Mouse (Mus musculus) gonadal fat pad, adult 2 months (tissue): Measurements from ENCODE around the gene Mfsd4a. TPM values are rescaled to one million over a fixed set of nuclear protein-coding genes. Genes with fewer than 3 reads are reported as not detected.

ENCODE experiments used
- DNase-seq: peaks from one replicate; pipeline ENCODE4 v3.0.0-alpha.2; 2012; ENCODE audit warnings: low read depth
- polyA plus RNA-seq: library from polyadenylated mRNA; depleted of rRNA; stranded (reverse); fragments of >200 nt; gene quantifications from 2 replicates; pipeline ENCODE4 v1.2.3, GENCODE M21; 2012

The Mfsd4a gene
- polyA plus RNA-seq, 1 experiment: 2.4 TPM

- DNase-seq: no peak
These were observed 2.2 kb downstream of the Mfsd4a start for GRCm38 (mm10) chr1:132065475-132066172.

GRCm38 (mm10) chr1:132065001-132065400 is 2.9 kb downstream of the Mfsd4a start:
- no peak for DNase-seq

- DNase-seq: no peak
These were observed 4.8 kb downstream of the Mfsd4a start for GRCm38 (mm10) chr1:132063096-132063495.

DNA sequence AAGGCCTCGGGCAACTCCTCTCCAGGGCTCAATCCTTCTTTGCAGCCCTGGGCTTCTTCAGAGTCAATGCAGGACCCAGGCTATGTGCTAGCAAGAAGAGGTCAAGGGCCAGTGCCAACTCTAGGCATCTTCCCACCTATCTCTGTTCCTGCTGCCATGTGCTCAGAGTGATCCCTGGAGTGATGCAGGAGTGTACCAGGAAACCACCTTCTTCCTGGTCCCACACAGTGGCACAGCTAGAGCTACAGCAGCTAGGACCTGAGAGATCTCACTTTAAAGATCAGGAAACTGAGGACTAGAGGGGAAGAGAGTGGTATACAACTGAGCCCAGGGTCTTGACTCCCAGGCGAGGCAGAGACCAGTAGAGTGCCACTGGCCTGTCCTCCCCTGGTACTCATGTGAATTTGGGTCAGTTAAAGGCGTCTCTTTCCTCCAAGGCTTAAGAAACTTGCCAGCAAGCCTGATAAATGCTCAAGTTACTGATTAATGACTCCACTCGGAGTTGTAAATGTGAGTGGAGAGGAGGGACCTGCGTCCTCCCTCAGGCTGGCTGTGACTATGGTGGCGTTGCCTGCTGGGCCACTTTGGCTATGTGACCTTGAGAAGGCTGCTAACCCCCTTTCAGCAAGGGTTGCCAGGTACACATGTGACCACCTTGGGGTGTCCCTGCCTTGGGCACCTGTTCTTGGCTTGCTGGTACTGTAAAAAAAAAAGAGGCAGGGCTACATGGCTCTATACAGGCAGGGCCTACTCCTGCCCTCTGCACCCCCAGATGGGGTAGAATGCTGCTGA is 5.9 kb downstream of the Mfsd4a start:
- DNase-seq: no peak

GRCm38 (mm10) chr1:132060036-132060769 is 7.7 kb downstream of the Mfsd4a start:
- no peak for DNase-seq

GRCm38 (mm10) chr1:132058558-132058957 is 9.3 kb downstream of the Mfsd4a start:
- no peak for DNase-seq

DNA sequence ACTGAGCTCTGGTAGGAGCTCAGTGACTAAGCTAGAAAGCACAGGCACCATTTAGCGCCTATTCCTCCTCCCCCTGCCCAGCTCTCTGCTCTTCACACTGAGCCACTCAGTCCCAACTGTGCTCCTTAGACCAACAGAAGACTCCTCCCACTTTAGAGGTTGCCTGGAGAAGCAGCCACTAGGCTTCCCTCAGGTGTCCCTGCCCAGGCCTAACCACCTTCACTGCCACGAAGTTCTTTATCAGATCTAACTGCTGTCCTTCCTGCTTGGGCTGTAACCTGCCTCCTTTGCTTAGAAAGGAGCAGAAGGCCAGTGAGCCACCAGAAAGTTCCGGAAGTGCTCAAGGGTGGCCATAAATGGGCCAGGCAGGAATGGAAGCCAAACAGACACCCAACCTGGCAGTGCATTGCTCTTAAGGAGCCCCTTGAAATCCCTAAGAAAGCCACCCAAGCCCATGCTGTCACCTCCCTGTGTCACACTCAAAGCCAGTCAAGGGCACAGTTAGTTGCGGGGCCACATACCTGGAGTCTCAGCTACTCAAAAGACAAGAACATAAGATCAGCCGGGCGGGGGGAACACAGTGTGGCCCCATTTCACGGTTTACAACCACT is 12.7 kb downstream of the Mfsd4a start:
- no peak for DNase-seq

GRCm38 (mm10) chr1:132054387-132054786 is 13.5 kb downstream of the Mfsd4a start:
- no peak for DNase-seq

- DNase-seq: no peak
These were observed 16.1 kb downstream of the Mfsd4a start for GRCm38 (mm10) chr1:132051746-132052145.

DNA sequence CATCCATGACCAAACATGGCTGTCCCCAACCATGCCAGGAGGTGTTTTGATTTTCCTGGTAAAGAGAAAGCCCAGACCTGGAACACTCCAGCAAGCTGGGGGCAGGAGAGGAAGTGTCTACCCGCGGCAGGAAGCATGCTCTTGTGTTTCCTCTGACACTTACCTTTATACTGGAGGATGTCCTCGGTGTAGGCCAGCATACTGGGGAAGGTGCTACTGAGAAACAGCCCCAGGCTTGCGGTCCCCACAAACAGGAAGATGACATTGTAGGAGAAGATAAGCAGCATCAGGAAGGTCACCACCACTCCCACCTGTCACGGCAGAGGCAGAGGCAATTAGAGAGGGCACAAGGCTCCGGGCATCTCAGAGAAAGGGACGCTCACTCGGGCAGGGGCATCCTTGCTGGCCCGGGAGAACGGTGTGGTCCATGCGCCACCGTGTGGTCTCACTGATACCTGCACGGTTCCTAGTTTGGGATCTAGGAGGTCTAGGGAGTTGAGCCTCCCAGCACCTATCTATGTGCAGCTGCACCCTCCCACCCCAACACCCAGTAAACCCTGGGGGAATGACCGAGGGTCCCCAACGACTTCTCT is 21.6 kb downstream of the Mfsd4a start:
- no peak for DNase-seq

DNA sequence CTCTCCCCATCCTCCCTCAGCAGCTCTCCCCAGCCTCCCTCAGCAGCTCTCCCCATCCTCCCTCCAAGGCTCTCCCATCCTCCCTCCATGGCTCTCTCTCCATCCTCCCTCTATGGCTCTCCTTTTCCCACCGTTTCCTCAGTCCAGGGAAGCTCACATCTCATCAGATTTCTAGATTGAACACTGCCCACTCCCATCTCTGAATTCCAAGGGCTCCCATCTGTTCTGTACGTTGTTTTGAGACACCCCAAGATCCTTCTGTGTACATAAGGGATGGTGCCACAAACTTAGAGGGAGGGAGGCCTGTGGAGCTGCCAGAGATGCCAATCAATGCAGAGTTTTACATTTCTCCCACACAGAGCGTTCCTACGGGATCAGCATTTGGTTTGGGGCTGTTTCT is 24.1 kb downstream of the Mfsd4a start:
- DNase-seq: no peak

DNA sequence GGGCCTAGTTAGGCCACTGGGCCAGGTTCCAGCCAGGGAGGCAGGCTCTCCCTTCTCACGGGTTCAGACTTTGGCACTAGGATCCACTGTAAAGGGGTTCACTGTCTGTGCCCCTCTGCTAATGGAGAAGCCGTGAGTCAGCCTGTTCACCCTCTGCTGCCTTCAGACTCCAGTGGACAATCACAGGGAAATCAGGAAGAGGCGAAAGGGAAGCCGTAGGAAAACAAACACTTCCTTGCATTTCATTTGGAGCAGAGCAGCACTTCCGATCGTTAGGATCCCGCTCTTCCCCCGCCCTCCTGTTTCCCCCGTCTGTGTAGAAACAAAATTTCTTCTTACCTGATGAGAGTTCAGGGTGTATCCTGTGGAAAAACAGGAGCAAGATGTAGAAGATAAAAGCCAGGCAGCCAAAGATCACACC is 27.7 kb downstream of the Mfsd4a start:
- no peak for DNase-seq

GRCm38 (mm10) chr1:132038753-132039152 is 29.1 kb downstream of the Mfsd4a start:
- no peak for DNase-seq

- DNase-seq: no peak
These were observed 30.1 kb downstream of the Mfsd4a start for GRCm38 (mm10) chr1:132037746-132038145.

GRCm38 (mm10) chr1:132032172-132032571 is 35.7 kb downstream of the Mfsd4a start:
- no peak for DNase-seq

DNA sequence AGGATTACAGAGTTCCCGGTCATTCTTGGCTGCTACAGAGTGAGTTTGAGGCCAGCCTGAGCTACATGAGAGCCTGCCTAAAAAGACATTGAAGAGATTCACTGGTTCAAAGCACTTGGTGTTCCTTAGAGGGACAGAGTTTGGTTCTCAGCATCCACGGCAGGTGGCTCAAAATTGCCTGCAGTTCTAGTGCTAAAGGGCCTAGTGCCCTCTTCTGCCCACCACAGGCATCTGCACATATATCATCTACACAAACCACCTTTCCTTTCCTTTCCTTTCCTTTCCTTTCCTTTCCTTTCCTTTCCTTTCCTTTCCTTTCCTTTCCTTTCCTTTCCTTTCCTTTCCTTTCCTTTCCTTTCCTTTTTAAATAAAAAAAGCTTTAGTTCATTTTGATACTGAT is 37.3 kb downstream of the Mfsd4a start:
- DNase-seq: no peak

DNA sequence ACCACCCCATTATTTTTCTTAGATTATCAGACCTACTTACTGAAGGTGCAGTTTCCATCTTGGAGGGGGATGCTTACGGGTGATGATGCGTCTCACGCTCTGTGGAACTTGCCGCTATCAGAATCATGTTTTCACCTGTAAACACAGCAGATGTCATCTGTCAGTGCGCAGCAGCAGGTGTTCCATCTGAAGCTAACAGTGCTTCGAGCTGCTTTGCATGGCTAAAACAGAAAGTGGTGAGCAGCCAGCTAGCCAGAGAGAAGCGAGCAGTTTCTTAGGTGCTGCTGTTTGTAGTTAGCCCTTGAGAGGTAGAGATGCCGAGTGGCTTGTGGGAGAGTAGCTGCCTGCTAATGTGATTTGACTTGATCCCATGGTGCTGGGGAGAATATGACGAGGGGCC is 39.4 kb downstream of the Mfsd4a start:
- no peak for DNase-seq

DNA sequence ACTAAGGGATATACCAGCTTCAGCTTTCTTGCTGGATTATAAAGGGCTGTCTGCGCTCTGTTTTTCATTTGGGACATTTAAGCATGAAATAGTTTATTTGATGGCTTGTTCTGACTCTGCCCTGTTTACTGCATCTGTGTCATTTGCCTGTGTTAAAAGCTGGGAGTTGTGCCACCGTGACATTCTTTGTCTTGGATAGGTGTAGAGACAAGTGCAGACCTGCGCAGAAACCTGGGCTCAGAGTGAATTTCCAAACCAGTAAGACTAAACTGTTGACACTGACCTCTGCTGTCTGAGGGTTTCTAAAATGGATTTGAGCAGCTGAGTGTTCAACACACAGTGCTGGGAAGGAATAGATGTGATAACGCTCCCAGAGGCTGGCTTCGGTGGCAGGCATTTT is 39.9 kb downstream of the Mfsd4a start:
- DNase-seq: peak; percentile 72

DNA sequence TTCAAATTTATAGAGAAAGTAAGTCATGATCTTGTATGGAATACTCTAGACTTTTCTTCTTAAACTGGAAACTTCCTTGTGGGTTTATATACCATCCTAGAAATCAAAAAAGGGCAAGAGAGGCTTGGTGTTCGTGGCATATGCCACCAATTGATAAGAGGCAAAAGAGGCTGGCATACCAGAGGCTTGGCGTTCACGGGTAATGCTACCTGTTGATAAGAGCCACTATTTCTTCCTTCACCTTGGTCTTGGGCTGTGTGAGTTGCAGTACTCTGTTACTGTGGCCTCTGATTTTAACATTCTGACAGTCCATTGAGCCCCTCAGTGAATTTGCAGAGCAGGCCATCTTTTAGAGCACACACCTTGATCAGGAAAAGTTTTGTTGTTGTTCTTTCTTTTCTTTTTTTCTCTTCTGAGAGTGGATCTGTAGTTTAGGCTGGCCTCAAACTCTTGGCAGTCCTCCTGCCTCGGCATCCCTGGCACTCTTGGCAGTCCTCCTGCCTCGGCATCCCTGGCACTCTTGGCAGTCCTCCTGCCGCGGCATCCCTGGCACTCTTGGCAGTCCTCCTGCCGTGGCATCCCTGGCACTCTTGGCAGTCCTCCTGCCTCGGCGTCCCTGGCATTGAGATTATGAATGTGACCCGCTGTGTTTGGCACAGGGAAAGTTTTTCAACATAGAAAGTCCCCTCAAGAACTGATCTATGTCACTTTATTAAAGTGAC is 40.8 kb downstream of the Mfsd4a start:
- no peak for DNase-seq

DNA sequence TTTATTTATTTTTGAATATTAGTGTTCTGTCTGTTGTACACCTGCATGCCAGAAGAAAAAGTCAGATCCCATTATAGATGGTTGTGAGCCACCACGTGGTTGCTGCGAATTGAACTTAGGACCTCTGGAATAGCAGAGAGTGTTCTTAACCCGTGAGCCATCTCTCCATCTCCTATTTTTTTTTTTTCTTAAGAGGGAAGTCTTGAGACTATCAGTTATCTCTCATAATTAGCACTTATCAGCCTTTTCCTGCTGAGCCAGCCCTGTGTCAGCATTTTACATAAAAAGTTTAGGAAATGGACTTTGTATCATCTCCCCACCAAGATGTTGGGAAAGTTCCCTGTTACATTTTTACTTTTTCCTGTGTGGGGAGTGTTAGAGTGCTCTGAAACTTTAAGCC is 45.8 kb downstream of the Mfsd4a start:
- DNase-seq: no peak

- no peak for DNase-seq
These were observed 48.0 kb downstream of the Mfsd4a start for GRCm38 (mm10) chr1:132019876-132020275.
